Mouse (Mus musculus) T-helper 17 cell (primary cell): ENCODE results near the gene Vstm5.

Source experiments
- in situ Hi-C, 2 experiments: fragments of 300-600 bp; cut with MboI, MseI; formaldehyde crosslinking; loops; 1 replicate in 1 of 2; 2 replicates in 1 of 2; pipeline ENCODE4 v1.15.1; 2025; ENCODE audit warnings: high pct_unique_total_duplicates in 2 of 2

Gene Vstm5

DNA sequence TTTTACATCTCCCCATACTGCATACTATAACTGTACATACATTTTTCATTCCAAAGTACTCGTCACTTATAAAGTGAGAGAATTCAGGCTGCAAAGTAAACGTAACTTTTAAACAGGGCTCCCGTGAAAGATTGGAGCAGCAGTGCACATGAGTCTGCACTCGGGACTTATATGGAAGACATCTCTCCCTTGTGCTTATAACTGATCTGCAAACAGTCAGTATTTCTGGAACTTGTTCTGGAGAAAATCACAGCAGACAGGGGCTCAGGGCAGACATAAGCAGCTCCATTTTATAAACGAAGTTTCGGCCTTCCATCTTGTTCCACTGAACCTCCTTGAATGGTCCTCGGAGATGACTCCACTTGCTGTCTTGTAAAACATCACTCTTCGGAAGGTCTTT lies 23.1 kb downstream of the Vstm5 start:
- in situ Hi-C loops = no loop called here

DNA sequence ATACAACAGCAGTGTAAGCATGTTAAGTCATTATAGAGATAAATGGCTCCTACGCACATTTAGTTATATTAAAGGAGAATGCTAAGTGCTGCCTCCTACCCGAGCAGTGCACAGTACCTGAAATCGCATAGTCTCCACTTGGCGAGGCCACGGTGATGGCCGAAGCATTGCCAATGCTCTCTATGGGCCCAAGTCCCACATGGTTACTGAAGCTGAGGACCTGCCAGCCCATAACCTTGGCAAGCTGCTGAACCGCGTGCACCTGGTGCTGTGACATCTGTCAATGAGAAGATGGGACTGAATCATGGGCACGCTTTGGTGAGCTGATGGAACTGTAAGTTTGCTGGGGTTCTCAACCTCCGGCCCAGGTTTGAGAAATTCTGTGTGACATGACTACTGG lies 24.6 kb downstream of the Vstm5 start:
- in situ Hi-C loops = no loop called here

GRCm38 (mm10) chr9:15273981-15274380 lies 35.1 kb downstream of the Vstm5 start:
- in situ Hi-C loops = loop anchor here in 1 of 2 experiments (5.0 kb wide), 1 partner anchor 457 kb away; no protein-coding TSS in a partner anchor

- in situ Hi-C loops = no loop called here
These were observed 38.0 kb downstream of the Vstm5 start for GRCm38 (mm10) chr9:15276855-15277254.

DNA sequence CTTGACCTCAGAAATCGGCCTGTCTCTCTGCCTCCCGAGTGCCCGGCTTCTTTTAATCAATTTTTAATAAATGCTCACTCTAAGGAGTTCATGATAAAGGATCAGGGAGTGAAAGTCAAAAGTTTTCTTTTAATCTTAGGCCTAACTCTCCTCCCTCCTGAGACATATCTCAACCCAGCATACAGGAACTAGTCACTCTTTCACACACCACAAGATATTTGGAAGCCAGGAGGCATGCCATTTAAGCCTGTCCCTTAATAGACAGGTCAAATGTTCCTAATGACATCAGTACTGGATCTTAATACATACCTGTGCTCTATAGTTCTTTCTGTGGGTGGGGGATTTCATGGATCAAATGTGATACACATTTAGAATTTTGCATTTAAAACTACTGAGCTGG lies 39.5 kb downstream of the Vstm5 start:
- in situ Hi-C loops = no loop called here

DNA sequence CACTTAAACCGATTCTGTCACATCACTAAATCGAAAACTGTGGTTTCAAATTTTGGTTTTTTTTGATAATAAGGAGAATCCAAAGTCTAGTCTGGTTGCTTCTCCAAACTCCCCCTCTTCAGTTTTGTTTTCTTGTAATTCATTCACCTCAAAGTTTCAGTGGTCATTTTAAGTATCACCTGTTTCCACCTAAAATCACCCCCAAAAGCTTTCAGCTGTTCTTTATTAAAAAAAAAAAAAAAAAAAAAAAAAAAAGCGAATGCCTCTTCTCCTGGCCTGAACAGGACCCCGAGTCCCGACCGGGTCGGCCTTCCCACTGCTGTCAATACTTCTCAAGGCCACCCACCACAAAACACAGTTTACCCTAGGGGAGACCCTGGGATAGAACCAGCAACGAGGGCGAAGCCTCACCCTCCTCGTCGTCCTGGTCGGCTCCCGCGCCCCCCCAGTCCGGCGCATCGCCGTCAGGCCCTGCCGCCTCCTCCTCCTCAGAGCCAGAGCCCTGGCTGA lies 40.3 kb downstream of the Vstm5 start:
- in situ Hi-C loops = no loop called here

GRCm38 (mm10) chr9:15279649-15280490 lies 41.0 kb downstream of the Vstm5 start, which contains the start of gene Med17:
Gene Med17 (minus strand): TSS chr9:15279931.
- in situ Hi-C loops = no loop called here

GRCm38 (mm10) chr9:15280491-15280879 lies 41.6 kb downstream of the Vstm5 start:
- in situ Hi-C loops = no loop called here

- in situ Hi-C loops = loop anchor here in 1 of 2 experiments (5.0 kb wide), 1 partner anchor 93 kb away; no protein-coding TSS in a partner anchor
These were observed 46.6 kb downstream of the Vstm5 start for GRCm38 (mm10) chr9:15285443-15285842.

- in situ Hi-C loops = loop anchor here in 1 of 2 experiments (5.0 kb wide), 1 partner anchor 96 kb away; no protein-coding TSS in a partner anchor
These were observed 49.0 kb downstream of the Vstm5 start for GRCm38 (mm10) chr9:15287846-15288245.

DNA sequence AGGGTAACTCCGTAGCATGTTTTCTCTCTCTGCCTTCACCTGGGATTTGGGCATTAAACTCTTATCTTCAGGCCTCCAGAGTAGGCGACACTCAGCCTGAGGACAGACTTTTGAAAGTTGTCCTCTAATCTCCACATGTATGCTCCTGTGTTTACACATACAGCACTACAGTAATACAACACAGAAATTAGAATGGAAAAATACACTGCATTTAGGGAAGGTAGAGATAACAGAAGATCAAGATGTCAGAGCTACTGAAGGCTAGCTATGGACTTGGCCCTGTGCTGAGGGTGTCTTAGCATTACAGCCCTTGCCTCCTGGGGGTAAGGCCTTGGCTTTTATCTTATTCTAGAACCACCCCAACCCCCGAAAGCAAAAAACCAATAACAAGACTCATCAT lies 49.6 kb downstream of the Vstm5 start:
- in situ Hi-C loops = loop anchor here in 1 of 2 experiments (5.0 kb wide), 1 partner anchor 96 kb away; no protein-coding TSS in a partner anchor

- in situ Hi-C loops = loop anchor here in 1 of 2 experiments (5.0 kb wide), 1 partner anchor 97 kb away; no protein-coding TSS in a partner anchor
These were observed 50.4 kb downstream of the Vstm5 start for GRCm38 (mm10) chr9:15289251-15289650.

DNA sequence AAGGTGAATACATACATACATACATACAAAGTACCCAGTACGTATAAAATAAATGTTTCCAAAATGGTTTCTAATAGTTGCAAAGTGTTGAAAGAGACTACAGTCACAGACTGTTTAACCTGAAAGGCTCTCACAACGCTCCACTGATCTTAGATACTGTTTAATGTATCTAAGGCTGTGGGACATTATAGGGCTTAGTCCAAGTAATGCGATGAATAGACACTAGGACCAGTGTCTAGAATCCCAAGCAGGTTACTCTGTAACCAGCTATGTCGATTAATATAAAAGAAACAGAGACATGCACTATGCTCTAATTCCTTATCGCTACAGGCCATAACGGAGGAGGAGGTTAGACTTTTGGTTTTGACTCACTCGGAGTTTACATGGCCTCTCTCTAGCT lies 58.3 kb downstream of the Vstm5 start:
- in situ Hi-C loops = no loop called here

DNA sequence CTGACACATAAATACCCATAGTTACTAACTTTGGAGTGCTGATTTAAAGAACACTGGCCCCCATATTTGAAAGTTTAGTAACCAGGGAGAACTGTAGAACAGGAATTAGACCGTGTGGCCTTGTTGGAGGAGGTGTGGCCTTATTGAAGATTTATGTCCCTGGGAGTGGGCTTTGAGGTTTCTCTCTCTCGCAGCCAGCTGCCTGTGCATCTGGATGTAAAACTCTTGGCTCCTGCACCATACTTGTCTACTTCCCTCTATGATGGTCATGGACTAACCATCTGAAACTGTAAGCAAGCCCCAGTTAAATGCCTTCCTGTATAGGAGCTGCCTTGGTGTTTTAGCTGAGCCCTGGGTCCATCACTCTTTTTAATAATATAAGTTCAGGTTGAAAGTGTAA lies 59.6 kb downstream of the Vstm5 start:
- in situ Hi-C loops = no loop called here

GRCm38 (mm10) chr9:15300056-15300455 lies 61.2 kb downstream of the Vstm5 start:
- in situ Hi-C loops = loop anchor here in 1 of 2 experiments (10.0 kb wide), 1 partner anchor 1025 kb away; the partner anchor contains the start of gene Sesn3

DNA sequence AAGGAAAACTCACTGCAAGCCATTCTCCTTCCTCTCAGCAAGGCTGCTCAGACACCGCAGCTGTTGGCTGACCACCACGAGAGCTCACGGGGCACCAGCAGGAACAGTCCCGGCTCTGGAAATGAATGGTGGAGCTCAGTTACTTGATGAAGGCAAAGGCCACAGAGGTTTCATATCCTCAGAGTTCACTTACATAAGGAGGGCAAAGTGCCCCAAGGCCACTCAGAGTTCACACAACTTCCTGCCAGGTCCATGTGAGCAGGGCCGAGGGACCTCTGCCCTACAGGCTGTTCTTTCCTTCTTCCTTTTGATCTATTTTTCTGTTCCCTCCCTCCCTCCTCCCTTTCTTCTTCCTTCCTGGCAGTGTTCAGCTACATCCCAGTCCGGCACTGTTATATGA lies 62.6 kb downstream of the Vstm5 start:
- in situ Hi-C loops = loop anchor here in 1 of 2 experiments (10.0 kb wide), 1 partner anchor 1027 kb away; the partner anchor contains the start of gene Sesn3

DNA sequence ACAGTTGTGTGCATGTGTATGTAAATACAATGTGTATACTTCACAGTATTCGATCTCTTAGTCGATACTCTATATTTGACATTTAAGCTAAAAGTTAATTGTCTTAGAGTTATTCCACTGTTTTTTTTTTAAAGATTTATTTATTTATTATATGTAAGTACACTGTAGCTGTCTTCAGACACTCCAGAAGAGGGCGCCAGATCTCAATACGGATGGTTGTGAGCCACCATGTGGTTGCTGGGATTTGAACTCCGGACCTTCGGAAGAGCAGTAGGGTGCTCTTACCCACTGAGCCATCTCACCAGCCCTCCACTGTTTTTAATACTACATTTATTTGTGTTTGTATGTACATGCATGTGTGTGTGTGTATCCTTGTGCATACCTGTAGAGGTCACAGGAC lies 63.2 kb downstream of the Vstm5 start:
- in situ Hi-C loops = loop anchor here in 1 of 2 experiments (10.0 kb wide), 1 partner anchor 1027 kb away; the partner anchor contains the start of gene Sesn3

GRCm38 (mm10) chr9:15302881-15303280 lies 64.0 kb downstream of the Vstm5 start:
- in situ Hi-C loops = loop anchor here in 1 of 2 experiments (10.0 kb wide), 1 partner anchor 1028 kb away; the partner anchor contains the start of gene Sesn3

DNA sequence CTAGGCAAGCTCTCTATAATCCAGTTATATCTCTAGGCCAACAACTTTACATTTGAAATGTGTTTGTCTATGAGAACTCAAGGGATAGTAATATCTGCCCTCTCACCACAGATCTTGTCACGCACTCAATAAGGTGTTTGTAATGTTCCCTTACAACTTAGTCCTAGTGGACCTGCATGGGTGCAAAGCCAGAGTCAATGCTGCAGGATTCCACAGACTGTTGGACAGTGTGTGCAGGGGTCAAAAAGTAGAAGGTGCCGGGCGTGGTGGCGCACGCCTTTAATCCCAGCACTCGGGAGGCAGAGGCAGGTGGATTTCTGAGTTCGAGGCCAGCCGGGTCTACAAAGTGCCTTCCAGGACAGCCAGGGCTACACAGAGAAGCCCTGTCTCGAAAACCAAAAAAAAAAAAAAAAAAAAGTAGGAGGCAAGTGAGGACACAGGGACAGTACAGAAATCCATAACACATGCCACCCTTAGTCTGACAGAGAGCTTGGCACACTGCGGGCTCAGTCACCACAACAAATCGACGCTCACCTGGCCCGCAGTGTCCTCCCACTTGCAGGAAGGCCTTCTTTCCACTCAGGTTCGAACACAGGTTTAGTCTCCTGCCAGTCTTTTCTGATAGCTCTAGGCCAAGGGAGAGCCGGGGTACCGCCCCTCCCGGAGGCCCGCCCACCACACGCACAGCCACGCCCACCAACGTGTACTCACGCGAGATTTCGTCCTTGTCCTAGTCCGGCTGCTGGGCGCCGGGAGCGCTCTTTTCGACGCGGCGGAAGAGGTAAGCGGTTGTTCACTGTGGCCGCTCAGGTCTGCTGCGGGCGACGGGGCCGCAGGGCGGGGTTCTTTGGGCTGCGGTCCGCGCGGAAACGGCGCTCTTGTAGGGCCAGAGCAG lies 66.9 kb downstream of the Vstm5 start, which contains the start of gene Taf1d:
Taf1d (plus strand) TSS at position 712 of the 895 bp plus-strand sequence.
- in situ Hi-C loops = loop anchor here in 1 of 2 experiments (10.0 kb wide), 1 partner anchor 1031 kb away; the partner anchor contains the start of gene Sesn3

GRCm38 (mm10) chr9:15306398-15307119 lies 67.7 kb downstream of the Vstm5 start, which contains the start of gene 4931406C07Rik:
Gene 4931406C07Rik (minus strand): TSS chr9:15306448.
- in situ Hi-C loops = loop anchor here in 1 of 2 experiments (10.0 kb wide), 1 partner anchor 1032 kb away; the partner anchor contains the start of gene Sesn3
